Mouse (Mus musculus) erythroblast, adult 5-6 weeks (primary cell): Measurements from ENCODE around the gene Gm45716. TPM values are rescaled to one million over a fixed set of nuclear protein-coding genes. Genes with fewer than 3 reads are reported as not detected.

ENCODE experiments used
- ATAC-seq: replicated peaks from 2 replicates; pipeline ENCODE4 v1.8.0; 2016; ENCODE audit warnings: moderate number of reproducible peaks, mild to moderate bottlenecking, moderate TSS enrichment, inconsistent platforms; ENCODE audit not compliant: poor library complexity, low FRiP score, severe bottlenecking
- total RNA-seq, 2 experiments: library from RNA; stranded (forward) in 1 of 2; stranded (reverse) in 1 of 2; fragments of 150-400 nt in 1 of 2; fragments of 200-764, 138-1000 nt in 1 of 2; gene quantifications; 2 replicates each; pipeline versions ENCODE4 v1.2.3 to v1.2.4; 2015 to 2017; ENCODE audit warnings: low replicate concordance in 2 of 2

Gene Gm45716
- total RNA-seq (2015; ENCODE audit: low replicate concordance): 5.8 TPM in 1 of 2 replicates, not detected in the other
- 1.0 and 3.5 TPM in 2 replicates for total RNA-seq (2017; ENCODE audit: low replicate concordance)

- no peak for ATAC-seq
Observed at GRCm38 (mm10) chr11:90187441-90187840, at the start of gene Gm45716. Gene Gm45716, plus strand, starts transcription at chr11:90187683.

- no peak for ATAC-seq
Observed at GRCm38 (mm10) chr11:90142393-90142792, 45.1 kb upstream of the Gm45716 start.

GRCm38 (mm10) chr11:90142936-90143335 lies 44.5 kb upstream of the Gm45716 start:
- no peak for ATAC-seq

- ATAC-seq: no peak
Observed at GRCm38 (mm10) chr11:90146086-90146860, 41.2 kb upstream of the Gm45716 start.

- no peak for ATAC-seq
Observed at GRCm38 (mm10) chr11:90155066-90155465, 32.4 kb upstream of the Gm45716 start.

- no peak for ATAC-seq
Observed at GRCm38 (mm10) chr11:90155466-90155865, 32.0 kb upstream of the Gm45716 start.

GRCm38 (mm10) chr11:90167771-90168170 lies 19.7 kb upstream of the Gm45716 start:
- no peak for ATAC-seq

GRCm38 (mm10) chr11:90168338-90169065 lies 19.0 kb upstream of the Gm45716 start:
- ATAC-seq: no peak

- ATAC-seq: no peak
Observed at GRCm38 (mm10) chr11:90169200-90170013, 18.1 kb upstream of the Gm45716 start.

GRCm38 (mm10) chr11:90170014-90170320 lies 17.5 kb upstream of the Gm45716 start:
- no peak for ATAC-seq

- no peak for ATAC-seq
Observed at GRCm38 (mm10) chr11:90172331-90172730, 15.2 kb upstream of the Gm45716 start.

- ATAC-seq: no peak
Observed at GRCm38 (mm10) chr11:90175634-90176300, 11.7 kb upstream of the Gm45716 start.

- ATAC-seq: no peak
Observed at GRCm38 (mm10) chr11:90177389-90177788, 10.1 kb upstream of the Gm45716 start.

GRCm38 (mm10) chr11:90183361-90183760 lies 4.1 kb upstream of the Gm45716 start:
- ATAC-seq: no peak

GRCm38 (mm10) chr11:90184756-90185155 lies 2.7 kb upstream of the Gm45716 start:
- no peak for ATAC-seq

GRCm38 (mm10) chr11:90190156-90190555 lies 2.7 kb downstream of the Gm45716 start:
- ATAC-seq: no peak

- no peak for ATAC-seq
Observed at GRCm38 (mm10) chr11:90194946-90195345, 7.5 kb downstream of the Gm45716 start.

- no peak for ATAC-seq
Observed at GRCm38 (mm10) chr11:90195756-90196520, 8.5 kb downstream of the Gm45716 start.
